Mouse (Mus musculus): ENCODE data around the gene Nhlrc3. TPM values are rescaled to one million over a fixed set of nuclear protein-coding genes. Genes with fewer than 3 reads are reported as not detected.

Gene Nhlrc3
- polyA plus RNA-seq, 1 experiment from 2014 or later: 10.3 TPM

DNA sequence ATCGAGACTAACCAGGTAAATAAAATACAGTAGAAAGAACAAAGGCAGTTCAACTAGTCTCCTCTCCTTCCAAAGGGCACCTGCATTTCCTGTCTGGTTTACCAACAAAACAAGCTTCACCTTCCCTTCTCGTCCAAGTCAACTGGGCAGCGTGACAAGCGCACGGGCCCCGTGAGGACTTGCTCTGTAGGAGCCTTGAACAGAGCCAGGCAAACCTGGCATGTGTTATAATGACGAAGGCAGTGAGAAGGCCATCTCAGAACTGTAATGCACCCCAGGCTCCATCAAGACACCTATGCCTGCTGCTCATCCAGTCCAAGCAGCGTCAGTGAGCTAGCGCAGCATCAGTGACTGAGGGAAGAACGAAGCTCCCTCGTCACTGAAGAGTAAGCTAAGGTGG is 12.5 kb downstream of the Nhlrc3 start:
- no peak for ATAC-seq (ENCODE audit: insufficient read depth, low FRiP score, low TSS enrichment)
- Histone ChIP-seq H3K4me1 (ENCODE audit: control insufficient read depth, insufficient read depth, low read length) (no peaks in the 10 kb centered on the region), H3K4me2 (ENCODE audit: low read depth) (no peak overlapping the region), H3K27ac (ENCODE audit: low read depth, low read length) (no peak overlapping the region), H3K9ac (ENCODE audit: low read length) (no peak overlapping the region), H3K36me3 (ENCODE audit: control insufficient read depth, insufficient read depth, low read length) (peaks cover 8% of the 10 kb centered on the region; the same call in 1 of the 2 replicates), H3K9me3 (ENCODE audit: control insufficient read depth, low read length) (no peaks in the 10 kb centered on the region), H3K27me3 (ENCODE audit: control insufficient read depth, insufficient read depth, low read length) (no peaks in the 10 kb centered on the region), H3K4me3 (ENCODE audit: low read depth, low read length) (no peak overlapping the region)
- 95% methylated on average over 11 of the region's 11 CpGs for WGBS
- no peak for DNase-seq (ENCODE audit: low spot score)

DNA sequence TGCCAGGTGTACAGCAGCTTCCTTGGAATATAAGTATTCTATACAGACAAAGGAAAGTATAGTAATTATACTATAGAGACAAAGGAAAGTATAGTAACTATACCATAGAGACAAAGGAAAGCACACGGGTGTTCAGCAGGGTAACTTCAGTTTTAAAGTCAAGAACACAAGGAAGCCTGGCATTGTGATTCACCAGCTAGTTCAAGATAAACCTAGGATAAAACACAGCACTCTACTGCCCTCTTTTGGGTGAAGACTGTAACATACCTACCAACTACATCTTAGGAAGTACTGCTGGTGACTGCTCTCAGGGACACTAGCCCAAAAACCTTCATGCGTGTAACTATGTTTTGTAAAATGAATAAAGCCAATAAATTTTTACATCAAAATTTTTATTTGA is 14.9 kb downstream of the Nhlrc3 start:
- no peak overlapping the region for H3K4me3 ChIP-seq (ENCODE audit: low read depth, low read length)
- H3K9ac ChIP-seq (ENCODE audit: low read length): no peak overlapping the region
- no peaks in the 10 kb centered on the region for H3K27me3 ChIP-seq (ENCODE audit: control insufficient read depth, insufficient read depth, low read length)
- no peaks in the 10 kb centered on the region for H3K9me3 ChIP-seq (ENCODE audit: control insufficient read depth, low read length)
- H3K36me3 ChIP-seq (ENCODE audit: control insufficient read depth, insufficient read depth, low read length): peaks cover 5% of the 10 kb centered on the region; the same call in 1 of the 2 replicates
- no peaks in the 10 kb centered on the region for H3K4me1 ChIP-seq (ENCODE audit: control insufficient read depth, insufficient read depth, low read length)
- DNase-seq (ENCODE audit: low spot score) (peak; percentile 38), ATAC-seq (ENCODE audit: insufficient read depth, low FRiP score, low TSS enrichment) (no peak; the same call in 1 of the 2 replicates)
- H3K27ac ChIP-seq (ENCODE audit: low read depth, low read length): no peak overlapping the region
- WGBS: 27% methylated on average over 2 of the region's 2 CpGs
- H3K4me2 ChIP-seq (ENCODE audit: low read depth): no peak overlapping the region

DNA sequence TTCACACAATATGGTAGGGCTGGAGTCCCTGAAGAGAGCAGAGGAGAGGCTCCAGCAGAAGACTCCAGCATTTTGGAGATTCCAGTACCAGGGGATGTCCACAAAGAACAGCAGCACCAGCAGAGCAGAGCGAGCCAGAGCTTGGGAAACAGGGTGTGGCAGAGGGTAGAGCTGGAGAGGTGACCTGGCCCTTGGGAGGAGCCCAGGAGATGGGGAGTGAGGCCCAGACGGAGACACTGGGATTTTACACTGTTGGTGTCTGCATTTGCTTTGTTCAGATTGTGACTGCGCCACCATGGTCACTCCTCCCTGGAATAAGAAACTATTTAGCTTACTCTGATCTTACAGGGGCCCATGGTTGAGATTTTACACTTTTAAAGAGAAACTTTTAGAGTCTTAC is 16.3 kb downstream of the Nhlrc3 start:
- Histone ChIP-seq H3K4me2 (ENCODE audit: low read depth) (no peak overlapping the region), H3K36me3 (ENCODE audit: control insufficient read depth, insufficient read depth, low read length) (peaks cover 3% of the 10 kb centered on the region; the same call in 1 of the 2 replicates), H3K9ac (ENCODE audit: low read length) (no peak overlapping the region), H3K27me3 (ENCODE audit: control insufficient read depth, insufficient read depth, low read length) (no peaks in the 10 kb centered on the region), H3K4me3 (ENCODE audit: low read depth, low read length) (no peak overlapping the region), H3K9me3 (ENCODE audit: control insufficient read depth, low read length) (no peaks in the 10 kb centered on the region), H3K27ac (ENCODE audit: low read depth, low read length) (no peak overlapping the region), H3K4me1 (ENCODE audit: control insufficient read depth, insufficient read depth, low read length) (no peaks in the 10 kb centered on the region)
- no peak for DNase-seq (ENCODE audit: low spot score)
- no peak for ATAC-seq (ENCODE audit: insufficient read depth, low FRiP score, low TSS enrichment)
- 89% methylated on average over 3 of the region's 3 CpGs for WGBS

DNA sequence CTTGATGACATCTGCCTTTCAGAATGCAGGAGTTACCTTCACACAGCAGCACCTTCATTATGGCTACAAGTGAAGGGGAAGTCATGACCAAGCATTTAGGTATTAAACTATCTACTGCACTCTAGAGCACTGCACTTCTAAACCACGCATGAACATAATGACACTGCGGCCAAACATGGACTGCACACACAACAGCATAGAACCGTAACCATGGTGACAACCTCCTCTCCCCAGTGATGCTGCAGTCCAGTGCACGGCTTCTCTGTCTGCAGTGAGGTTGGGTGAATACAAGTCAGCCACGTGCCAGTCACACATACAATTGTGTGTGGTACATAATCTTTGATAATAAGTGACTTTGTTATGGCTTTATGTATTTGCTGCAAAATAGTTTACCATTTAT is 17.6 kb downstream of the Nhlrc3 start:
- no peaks in the 10 kb centered on the region for H3K9me3 ChIP-seq (ENCODE audit: control insufficient read depth, low read length)
- H3K4me1 ChIP-seq (ENCODE audit: control insufficient read depth, insufficient read depth, low read length): no peaks in the 10 kb centered on the region
- DNase-seq (ENCODE audit: low spot score) (peak; percentile 27), ATAC-seq (ENCODE audit: insufficient read depth, low FRiP score, low TSS enrichment) (peak; percentile 61; the same call in 1 of the 2 replicates)
- no peak overlapping the region for H3K9ac ChIP-seq (ENCODE audit: low read length)
- H3K27ac ChIP-seq (ENCODE audit: low read depth, low read length): no peak overlapping the region
- WGBS: 71% methylated on average over 5 of the region's 5 CpGs
- H3K27me3 ChIP-seq (ENCODE audit: control insufficient read depth, insufficient read depth, low read length): no peaks in the 10 kb centered on the region
- peaks cover 3% of the 10 kb centered on the region; the same call in 1 of the 2 replicates for H3K36me3 ChIP-seq (ENCODE audit: control insufficient read depth, insufficient read depth, low read length)
- no peak overlapping the region for H3K4me3 ChIP-seq (ENCODE audit: low read depth, low read length)
- no peak overlapping the region for H3K4me2 ChIP-seq (ENCODE audit: low read depth)

DNA sequence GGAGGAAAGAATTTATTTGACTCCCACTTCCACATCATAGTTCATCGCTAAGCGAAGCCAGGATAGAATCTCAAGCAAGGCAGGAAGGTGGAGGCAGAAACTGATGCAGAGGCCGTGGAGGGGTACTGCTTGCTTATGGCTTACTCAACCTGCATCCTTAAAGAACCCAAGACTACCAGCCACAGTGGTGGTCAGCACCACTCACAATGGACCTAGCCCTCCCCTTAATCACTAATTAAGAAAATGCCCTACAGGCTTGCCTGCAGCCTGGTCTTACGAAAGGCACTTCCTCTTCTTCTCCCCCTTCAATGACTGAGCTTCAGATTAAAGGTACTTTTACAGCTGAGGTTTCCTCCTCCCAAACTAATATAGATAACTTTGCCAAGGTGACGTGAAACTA is 26.6 kb downstream of the Nhlrc3 start:
- Histone ChIP-seq H3K27me3 (ENCODE audit: control insufficient read depth, insufficient read depth, low read length) (no peaks in the 10 kb centered on the region), H3K9ac (ENCODE audit: low read length) (no peak overlapping the region), H3K9me3 (ENCODE audit: control insufficient read depth, low read length) (no peaks in the 10 kb centered on the region), H3K4me2 (ENCODE audit: low read depth) (no peak overlapping the region), H3K27ac (ENCODE audit: low read depth, low read length) (no peak overlapping the region), H3K4me1 (ENCODE audit: control insufficient read depth, insufficient read depth, low read length) (no peaks in the 10 kb centered on the region), H3K36me3 (ENCODE audit: control insufficient read depth, insufficient read depth, low read length) (no peaks in the 10 kb centered on the region), H3K4me3 (ENCODE audit: low read depth, low read length) (no peak overlapping the region)
- DNase-seq (ENCODE audit: low spot score) (no peak), ATAC-seq (ENCODE audit: insufficient read depth, low FRiP score, low TSS enrichment) (no peak)
- WGBS: 81% methylated on average over 5 of the region's 5 CpGs

DNA sequence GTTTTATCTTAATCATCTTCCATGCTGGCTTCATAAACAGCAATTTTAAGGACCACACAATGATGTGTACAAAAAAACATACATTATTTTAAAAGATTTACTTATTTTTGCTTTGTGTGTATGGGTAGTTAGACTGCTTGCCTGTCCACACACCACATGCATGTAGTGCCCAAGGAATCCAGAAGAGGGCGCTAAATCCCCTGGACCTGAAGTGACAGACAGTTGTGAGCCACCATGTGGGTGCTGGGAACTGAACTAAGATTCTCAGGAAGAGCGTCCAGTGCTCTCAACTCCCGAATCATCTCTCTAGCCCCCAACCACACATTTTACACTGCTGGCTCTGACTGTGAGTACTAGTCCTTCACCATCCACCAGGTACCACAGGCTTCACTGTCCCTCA is 28.5 kb downstream of the Nhlrc3 start:
- Histone ChIP-seq H3K4me2 (ENCODE audit: low read depth) (no peak overlapping the region), H3K27me3 (ENCODE audit: control insufficient read depth, insufficient read depth, low read length) (no peaks in the 10 kb centered on the region), H3K4me3 (ENCODE audit: low read depth, low read length) (no peak overlapping the region), H3K4me1 (ENCODE audit: control insufficient read depth, insufficient read depth, low read length) (no peaks in the 10 kb centered on the region), H3K27ac (ENCODE audit: low read depth, low read length) (no peak overlapping the region), H3K36me3 (ENCODE audit: control insufficient read depth, insufficient read depth, low read length) (no peaks in the 10 kb centered on the region), H3K9me3 (ENCODE audit: control insufficient read depth, low read length) (no peaks in the 10 kb centered on the region), H3K9ac (ENCODE audit: low read length) (no peak overlapping the region)
- ATAC-seq (ENCODE audit: insufficient read depth, low FRiP score, low TSS enrichment): no peak
- 74% methylated on average over 3 of the region's 3 CpGs for WGBS
- no peak for DNase-seq (ENCODE audit: low spot score)

DNA sequence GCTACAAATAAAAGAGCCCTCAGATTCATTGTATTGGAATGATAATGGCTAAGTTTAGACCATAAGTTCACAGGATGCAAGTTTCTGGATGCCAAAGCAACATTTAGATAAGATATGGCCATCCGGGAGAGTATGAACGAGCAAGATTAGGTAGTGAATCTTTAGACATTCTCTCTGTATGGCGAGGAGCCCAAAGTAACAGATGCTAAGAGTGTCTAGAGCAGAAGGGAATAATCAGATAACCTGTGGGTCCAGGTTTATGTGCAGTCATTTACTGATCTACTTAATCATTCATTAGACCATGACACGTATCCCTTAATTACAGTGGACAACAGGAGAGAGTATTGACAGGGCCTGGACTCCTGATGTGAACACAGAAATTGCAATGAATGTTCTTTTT is 39.6 kb downstream of the Nhlrc3 start:
- Histone ChIP-seq H3K4me3 (ENCODE audit: low read depth, low read length) (no peak overlapping the region), H3K4me2 (ENCODE audit: low read depth) (no peak overlapping the region), H3K9me3 (ENCODE audit: control insufficient read depth, low read length) (no peaks in the 10 kb centered on the region), H3K36me3 (ENCODE audit: control insufficient read depth, insufficient read depth, low read length) (no peaks in the 10 kb centered on the region), H3K9ac (ENCODE audit: low read length) (no peak overlapping the region), H3K27ac (ENCODE audit: low read depth, low read length) (no peak overlapping the region), H3K27me3 (ENCODE audit: control insufficient read depth, insufficient read depth, low read length) (no peaks in the 10 kb centered on the region), H3K4me1 (ENCODE audit: control insufficient read depth, insufficient read depth, low read length) (no peaks in the 10 kb centered on the region)
- no peak for ATAC-seq (ENCODE audit: insufficient read depth, low FRiP score, low TSS enrichment)
- DNase-seq (ENCODE audit: low spot score): no peak
- WGBS: 92% methylated on average over 4 of the region's 4 CpGs

DNA sequence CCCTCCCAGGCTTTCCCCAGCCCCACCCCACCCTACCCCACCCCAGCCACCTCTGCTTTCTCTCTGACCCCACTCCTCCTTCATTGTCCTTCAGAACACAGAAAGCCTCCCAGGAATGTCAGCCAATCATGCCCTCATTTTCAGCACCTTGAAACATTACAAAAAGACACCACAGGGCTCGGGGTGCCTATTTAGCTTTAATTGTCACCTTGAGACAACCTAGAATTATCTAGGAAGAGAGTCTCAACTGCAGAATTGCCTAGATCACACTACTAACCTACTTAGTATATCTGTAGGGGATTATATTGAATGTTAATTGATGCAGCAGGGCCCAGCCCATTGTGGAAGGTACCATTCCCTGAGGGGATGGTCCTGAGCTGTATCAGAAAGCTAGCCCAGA is 40.4 kb downstream of the Nhlrc3 start:
- no peak overlapping the region for H3K27ac ChIP-seq (ENCODE audit: low read depth, low read length)
- no peaks in the 10 kb centered on the region for H3K4me1 ChIP-seq (ENCODE audit: control insufficient read depth, insufficient read depth, low read length)

DNA sequence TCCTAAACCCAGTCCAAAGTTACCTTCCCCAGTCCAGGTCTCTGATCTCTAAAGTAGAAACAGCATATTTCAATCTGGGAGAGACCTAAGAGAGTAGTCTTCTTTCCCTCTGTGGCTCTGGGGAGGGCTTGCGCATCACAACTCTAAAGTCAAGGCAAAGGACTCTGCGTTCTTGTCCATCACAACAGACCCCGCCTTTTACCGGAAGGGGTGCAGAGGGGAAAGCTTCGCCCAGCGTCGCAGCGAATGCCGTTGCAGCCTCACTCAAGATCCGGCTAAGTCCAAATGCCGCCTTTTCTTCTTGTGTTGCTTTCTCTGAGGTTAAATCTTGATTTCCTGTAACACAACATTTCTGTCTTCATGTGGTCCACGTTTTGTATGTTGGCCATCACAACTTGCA is 41.5 kb downstream of the Nhlrc3 start:
- H3K4me1 ChIP-seq (ENCODE audit: control insufficient read depth, insufficient read depth, low read length): no peaks in the 10 kb centered on the region
- H3K9me3 ChIP-seq (ENCODE audit: control insufficient read depth, low read length): no peaks in the 10 kb centered on the region
- H3K27me3 ChIP-seq (ENCODE audit: control insufficient read depth, insufficient read depth, low read length): no peaks in the 10 kb centered on the region
- H3K27ac ChIP-seq (ENCODE audit: low read depth, low read length): no peak overlapping the region
- no peak overlapping the region for H3K4me3 ChIP-seq (ENCODE audit: low read depth, low read length)
- no peak for DNase-seq (ENCODE audit: low spot score)
- H3K4me2 ChIP-seq (ENCODE audit: low read depth): no peak overlapping the region
- H3K36me3 ChIP-seq (ENCODE audit: control insufficient read depth, insufficient read depth, low read length): no peaks in the 10 kb centered on the region
- ATAC-seq (ENCODE audit: insufficient read depth, low FRiP score, low TSS enrichment): no peak
- WGBS: 88% methylated on average over 12 of the region's 12 CpGs
- H3K9ac ChIP-seq (ENCODE audit: low read length): no peak overlapping the region

More for the DNA sequence above, 40.4 kb downstream of the Nhlrc3 start:
- Histone ChIP-seq H3K4me3 (ENCODE audit: low read depth, low read length) (no peak overlapping the region), H3K4me2 (ENCODE audit: low read depth) (no peak overlapping the region), H3K9ac (ENCODE audit: low read length) (no peak overlapping the region), H3K27me3 (ENCODE audit: control insufficient read depth, insufficient read depth, low read length) (no peaks in the 10 kb centered on the region), H3K36me3 (ENCODE audit: control insufficient read depth, insufficient read depth, low read length) (no peaks in the 10 kb centered on the region), H3K9me3 (ENCODE audit: control insufficient read depth, low read length) (no peaks in the 10 kb centered on the region)
- no peak for ATAC-seq (ENCODE audit: insufficient read depth, low FRiP score, low TSS enrichment)
- WGBS: 43% methylated on average over 1 of the region's 1 CpGs
- no peak for DNase-seq (ENCODE audit: low spot score)

Measured in neural tube, embryonic 11.5 days (tissue).